Mouse (Mus musculus) MEL (cell line): ENCODE measurements around the gene Cbln1. TPM values are rescaled to one million over a fixed set of nuclear protein-coding genes. Genes with fewer than 3 reads are reported as not detected.

Experiments used
- DNase-seq: peaks from one replicate; pipeline ENCODE4 v3.0.0; 2011; ENCODE audit warnings: low read depth, low spot score
- H3K27ac ChIP-seq: 2 replicates; pipeline ENCODE4 v1.5.1; 2012; ENCODE audit warnings: low read depth, mild to moderate bottlenecking, control low read depth, low read length, moderate library complexity; ENCODE audit not compliant: control insufficient read depth
- H3K27me3 ChIP-seq, 2 experiments: fragments of 150-350 bp in 1 of 2; sonication (generic) in 1 of 2; 2 replicates each; pipeline ENCODE4 v1.6.1; 2012; ENCODE audit warnings: low read length in 2 of 2, mild to moderate bottlenecking in 2 of 2, improper control_type of control experiment in 1 of 2, moderate library complexity in 1 of 2; ENCODE audit not compliant: insufficient read depth in 2 of 2, control insufficient read depth in 1 of 2
- H3K36me3 ChIP-seq, 2 experiments: 2 replicates each; pipeline ENCODE4 v1.6.1; 2012 to 2014; ENCODE audit warnings: low read length in 2 of 2, improper control_type of control experiment in 1 of 2, inconsistent platforms in 1 of 2, mild to moderate bottlenecking in 1 of 2; ENCODE audit not compliant: insufficient read depth in 2 of 2, control insufficient read depth in 1 of 2
- H3K4me1 ChIP-seq, 2 experiments: fragments of 150-350 bp in 1 of 2; sonication (generic) in 1 of 2; 2 replicates each; pipeline ENCODE4 v1.6.1; 2012; ENCODE audit warnings: low read length in 2 of 2, improper control_type of control experiment in 1 of 2, mild to moderate bottlenecking in 1 of 2; ENCODE audit not compliant: insufficient read depth in 2 of 2, control insufficient read depth in 1 of 2
- H3K4me3 ChIP-seq, 2 experiments: fragments of 150-350 bp in 1 of 2; sonication (generic) in 1 of 2; 2 replicates each; pipeline ENCODE4 v1.5.1; 2012; ENCODE audit warnings: low read depth in 2 of 2, low read length in 2 of 2, mild to moderate bottlenecking in 2 of 2, moderate library complexity in 2 of 2, control low read depth in 1 of 2, improper control_type of control experiment in 1 of 2; ENCODE audit not compliant: control insufficient read depth in 1 of 2, insufficient read depth in 1 of 2
- H3K79me2 ChIP-seq: 2 replicates; pipeline ENCODE4 v1.6.1; 2012; ENCODE audit warnings: mild to moderate bottlenecking, low read length, moderate library complexity; ENCODE audit not compliant: control insufficient read depth, poor library complexity, insufficient read depth
- H3K9ac ChIP-seq: 2 replicates; pipeline ENCODE4 v1.6.1; 2012; ENCODE audit warnings: low read depth, mild to moderate bottlenecking, control low read depth, low read length, moderate library complexity; ENCODE audit not compliant: control insufficient read depth, poor library complexity, severe bottlenecking
- H3K9me3 ChIP-seq: fragments of 150-350 bp; sonication (generic); replicated peaks from 2 replicates; pipeline ENCODE4 v1.6.1; 2012; ENCODE audit warnings: mild to moderate bottlenecking, low read length, improper control_type of control experiment, moderate library complexity; ENCODE audit not compliant: insufficient read depth
- BHLHE40 ChIP-seq: IDR thresholded peaks from 2 replicates; pipeline ENCODE4 v1.6.1; 2012; ENCODE audit warnings: low read depth, mild to moderate bottlenecking, inconsistent platforms, low read length, improper control_type of control experiment, borderline replicate concordance
- CHD2 ChIP-seq: IDR thresholded peaks from 2 replicates; pipeline ENCODE4 v1.6.1; 2011; ENCODE audit warnings: low read length, improper control_type of control experiment
- CTCF ChIP-seq, 3 experiments: IDR thresholded peaks in 2 of 3; conservative IDR thresholded peaks in 1 of 3; 2 replicates each; pipeline ENCODE4 v1.5.1; 2011 to 2012; ENCODE audit warnings: low read length in 3 of 3, low read depth in 2 of 3, mild to moderate bottlenecking in 2 of 3, improper control_type of control experiment in 1 of 3, inconsistent platforms in 1 of 3, mixed read lengths in 1 of 3, moderate library complexity in 1 of 3; ENCODE audit not compliant: control insufficient read depth in 1 of 3, insufficient read depth in 1 of 3, poor library complexity in 1 of 3, severe bottlenecking in 1 of 3
- E2F4 ChIP-seq: IDR thresholded peaks from 2 replicates; pipeline ENCODE4 v1.6.1; 2011; ENCODE audit warnings: low read depth, low read length, improper control_type of control experiment, borderline replicate concordance
- EP300 ChIP-seq, 2 experiments: IDR thresholded peaks; 2 replicates each; pipeline ENCODE4 v1.6.1; 2011; ENCODE audit warnings: improper control_type of control experiment in 2 of 2, low read length in 2 of 2, low read depth in 1 of 2, mild to moderate bottlenecking in 1 of 2
- ETS1 ChIP-seq: IDR thresholded peaks from 2 replicates; pipeline ENCODE4 v1.6.1; 2012; ENCODE audit warnings: low read depth, mild to moderate bottlenecking, inconsistent platforms, low read length, improper control_type of control experiment, moderate library complexity
- GATA1 ChIP-seq: IDR thresholded peaks from 2 replicates; pipeline ENCODE4 v1.6.1; 2011; ENCODE audit warnings: low read depth, low read length, improper control_type of control experiment
- KAT2A ChIP-seq: conservative IDR thresholded peaks from 2 replicates; pipeline ENCODE4 v1.6.1; 2012; ENCODE audit warnings: low read depth, low read length, improper control_type of control experiment, inconsistent platforms
- MAZ ChIP-seq: IDR thresholded peaks from 2 replicates; pipeline ENCODE4 v1.6.1; 2012; ENCODE audit warnings: low read depth, mild to moderate bottlenecking, inconsistent platforms, low read length, improper control_type of control experiment
- MEF2A ChIP-seq: IDR thresholded peaks from 2 replicates; pipeline ENCODE4 v1.6.1; 2014; ENCODE audit warnings: low read depth, mild to moderate bottlenecking, inconsistent platforms, low read length, improper control_type of control experiment; ENCODE audit not compliant: poor library complexity, insufficient replicate concordance, severe bottlenecking; ENCODE audit errors: extremely low read depth
- MXI1 ChIP-seq: IDR thresholded peaks from 2 replicates; pipeline ENCODE4 v1.6.1; 2011; ENCODE audit warnings: mild to moderate bottlenecking, low read depth, low read length, improper control_type of control experiment
- NELFE ChIP-seq: IDR thresholded peaks from 2 replicates; pipeline ENCODE4 v1.6.1; 2011; ENCODE audit warnings: low read depth, low read length, improper control_type of control experiment
- NRF1 ChIP-seq: IDR thresholded peaks from 2 replicates; pipeline ENCODE4 v1.6.1; 2014; ENCODE audit warnings: low read depth, mild to moderate bottlenecking, inconsistent platforms, low read length, improper control_type of control experiment, moderate library complexity; ENCODE audit not compliant: poor library complexity, insufficient read depth, severe bottlenecking
- POLR2A ChIP-seq, 2 experiments: IDR thresholded peaks; 2 replicates each; pipeline ENCODE4 v1.6.1; 2011 to 2012; ENCODE audit warnings: low read length in 2 of 2, mild to moderate bottlenecking in 2 of 2, control low read depth in 1 of 2, improper control_type of control experiment in 1 of 2, low read depth in 1 of 2, moderate library complexity in 1 of 2; ENCODE audit not compliant: control insufficient read depth in 1 of 2, insufficient read depth in 1 of 2, poor library complexity in 1 of 2
- POLR2AphosphoS5 ChIP-seq: IDR thresholded peaks from 2 replicates; pipeline ENCODE4 v1.6.1; 2012; ENCODE audit warnings: low read depth, borderline replicate concordance, mild to moderate bottlenecking, inconsistent platforms, low read length, moderate library complexity, mixed read lengths
- RAD21 ChIP-seq: IDR thresholded peaks from 2 replicates; pipeline ENCODE4 v1.6.1; 2011; ENCODE audit warnings: mild to moderate bottlenecking, low read depth, low read length, improper control_type of control experiment
- RCOR1 ChIP-seq: IDR thresholded peaks from 2 replicates; pipeline ENCODE4 v1.6.1; 2012; ENCODE audit warnings: low read depth, mild to moderate bottlenecking, inconsistent platforms, low read length, improper control_type of control experiment
- SIN3A ChIP-seq: IDR thresholded peaks from 2 replicates; pipeline ENCODE4 v1.6.1; 2012; ENCODE audit warnings: low read length, improper control_type of control experiment, inconsistent platforms
- TCF12 ChIP-seq: IDR thresholded peaks from 2 replicates; pipeline ENCODE4 v1.6.1; 2014; ENCODE audit warnings: low read depth, mild to moderate bottlenecking, inconsistent platforms, low read length, improper control_type of control experiment, moderate library complexity
- USF2 ChIP-seq, 2 experiments: IDR thresholded peaks; 2 replicates each; pipeline ENCODE4 v1.6.1; 2011 to 2012; ENCODE audit warnings: improper control_type of control experiment in 2 of 2, low read length in 2 of 2, borderline replicate concordance in 1 of 2, inconsistent platforms in 1 of 2, low read depth in 1 of 2, mild to moderate bottlenecking in 1 of 2; ENCODE audit not compliant: insufficient read depth in 1 of 2
- ZC3H11A ChIP-seq: IDR thresholded peaks from 2 replicates; pipeline ENCODE4 v1.6.1; 2012; ENCODE audit warnings: low read depth, mild to moderate bottlenecking, inconsistent platforms, low read length, improper control_type of control experiment
- ZMIZ1 ChIP-seq: IDR thresholded peaks from 2 replicates; pipeline ENCODE4 v1.6.1; 2012; ENCODE audit warnings: low read depth, mild to moderate bottlenecking, inconsistent platforms, low read length, improper control_type of control experiment, moderate library complexity
- ZNF384 ChIP-seq: IDR thresholded peaks from 2 replicates; pipeline ENCODE4 v1.6.1; 2012; ENCODE audit warnings: low read depth, mild to moderate bottlenecking, inconsistent platforms, low read length, improper control_type of control experiment
- polyA plus RNA-seq, 2 experiments: library from polyadenylated mRNA; stranded (reverse) in 1 of 2; unstranded in 1 of 2; fragments of >175 nt in 1 of 2; fragments of >200 nt in 1 of 2; gene quantifications; 2 replicates each; pipeline versions ENCODE4 v1.2.1 to v1.2.4; 2012; ENCODE audit warnings: low replicate concordance in 2 of 2, low read depth in 1 of 2; ENCODE audit not compliant: insufficient read length in 2 of 2, insufficient read depth in 1 of 2, missing spikeins in 1 of 2
- total RNA-seq: library from RNA; depleted of rRNA; stranded (reverse); fragments of 300-350 nt; gene quantifications from 2 replicates; pipeline ENCODE4 v1.2.3, GENCODE M21; 2012; rRNA removed

Gene Cbln1
- total RNA-seq = not detected in 2 replicates
- not detected for polyA plus RNA-seq

- no peak for TF ChIP-seq SIN3A
- TF ChIP-seq, all 39 proteins: peak for 0
- Histone ChIP-seq H3K4me1 (no peaks in the 10 kb centered on the region), H3K4me3 (no peak within 1 kb of the TSS), H3K9ac (no peak within 1 kb of the TSS), H3K36me3 (no peaks in the 10 kb centered on the region), H3K79me2 (no peaks in the 10 kb centered on the region), H3K27me3 (no peaks in the 10 kb centered on the region), H3K27ac (no peak within 1 kb of the TSS), H3K9me3 (no peaks in the 10 kb centered on the region)
- DNase-seq = no peak
These were observed at the start of gene Cbln1 for GRCm38 (mm10) chr8:87472271-87473236. Cbln1 (minus strand) TSS chr8:87472609.

- Histone ChIP-seq H3K4me1 (no peaks in the 10 kb centered on the region), H3K79me2 (no peaks in the 10 kb centered on the region), H3K27me3 (no peaks in the 10 kb centered on the region), H3K9me3 (no peaks in the 10 kb centered on the region), H3K4me3 (no peak overlapping the region), H3K9ac (no peak overlapping the region), H3K27ac (no peak overlapping the region), H3K36me3 (no peaks in the 10 kb centered on the region)
- no peak for TF ChIP-seq MXI1
- no peak for TF ChIP-seq BHLHE40
- TF ChIP-seq POLR2A (IDR thresholded peaks at IDR 0.05; ENCODE audit: control insufficient read depth in 1 of 2, insufficient read depth in 1 of 2, low read depth in 1 of 2, low read length in 2 of 2, poor library complexity in 1 of 2) = no peak
- TF ChIP-seq ZC3H11A = no peak
- TF ChIP-seq TCF12 = no peak
- TF ChIP-seq MAZ = no peak
- TF ChIP-seq ZMIZ1 = no peak
- no peak for TF ChIP-seq USF2 (IDR thresholded peaks at IDR 0.05; ENCODE audit: borderline replicate concordance in 1 of 2, insufficient read depth in 1 of 2, low read depth in 1 of 2, low read length in 2 of 2)
- TF ChIP-seq RAD21 = no peak
- no peak for TF ChIP-seq GATA1
- no peak for TF ChIP-seq CTCF (IDR thresholded peaks at IDR 0.05 in 2 of 3, conservative IDR thresholded peaks at IDR 0.05 in 1 of 3; ENCODE audit: control insufficient read depth in 1 of 3, insufficient read depth in 1 of 3, low read depth in 2 of 3, low read length in 3 of 3, poor library complexity in 1 of 3, severe bottlenecking in 1 of 3)
- no peak for DNase-seq
These were observed 44.7 kb upstream of the Cbln1 start for GRCm38 (mm10) chr8:87517132-87517531.

GRCm38 (mm10) chr8:87513796-87514195, 41.4 kb upstream of the Cbln1 start:
- DNase-seq = no peak
- Histone ChIP-seq H3K4me3 (no peak overlapping the region), H3K9me3 (no peaks in the 10 kb centered on the region), H3K36me3 (no peaks in the 10 kb centered on the region), H3K27me3 (no peaks in the 10 kb centered on the region), H3K79me2 (no peaks in the 10 kb centered on the region), H3K4me1 (no peaks in the 10 kb centered on the region), H3K27ac (no peak overlapping the region), H3K9ac (no peak overlapping the region)
- TF ChIP-seq MEF2A (no peak), NRF1 (no peak), POLR2AphosphoS5 (no peak), E2F4 (no peak), ZNF384 (no peak), KAT2A (no peak), EP300 (IDR thresholded peaks at IDR 0.05; ENCODE audit: low read depth in 1 of 2, low read length in 2 of 2) (no peak), ZMIZ1 (no peak), NELFE (no peak), MXI1 (no peak), CHD2 (no peak), USF2 (IDR thresholded peaks at IDR 0.05; ENCODE audit: borderline replicate concordance in 1 of 2, insufficient read depth in 1 of 2, low read depth in 1 of 2, low read length in 2 of 2) (no peak), RCOR1 (no peak), ETS1 (no peak)
